Mouse (Mus musculus) heart, embryonic 11.5 days (tissue): ENCODE results near the gene Acad10. TPM values are rescaled to one million over a fixed set of nuclear protein-coding genes. Genes with fewer than 3 reads are reported as not detected.
"Not testable (repeated sequence)": the region's sequence is repeated elsewhere in the genome, so short reads cannot be mapped to it uniquely, and the experiment has no call there.

Experiments
- ATAC-seq: fragments of 200-750 bp; cut with Nextera tagmentation; replicated peaks from 2 replicates; pipeline ENCODE4 v1.8.0; 2017; ENCODE audit warnings: moderate library complexity; ENCODE audit not compliant: insufficient number of reproducible peaks, low FRiP score, low TSS enrichment
- H3K27ac ChIP-seq: fragments of 300-500 bp; sonication (generic); 2 replicates; pipeline ENCODE4 v1.5.1; 2014; ENCODE audit warnings: mild to moderate bottlenecking, low read depth, low read length
- H3K27me3 ChIP-seq: fragments of 300-500 bp; sonication (generic); 2 replicates; pipeline ENCODE4 v1.6.1; 2014; ENCODE audit warnings: mild to moderate bottlenecking, low read length, mixed read lengths; ENCODE audit not compliant: control insufficient read depth, insufficient read depth
- H3K36me3 ChIP-seq: fragments of 300-500 bp; sonication (generic); 2 replicates; pipeline ENCODE4 v1.6.1; 2014; ENCODE audit warnings: mild to moderate bottlenecking, low read length, moderate library complexity, mixed read lengths; ENCODE audit not compliant: control insufficient read depth, insufficient read depth
- H3K4me1 ChIP-seq: fragments of 300-500 bp; sonication (generic); 2 replicates; pipeline ENCODE4 v1.6.1; 2014; ENCODE audit warnings: low read length; ENCODE audit not compliant: control insufficient read depth, insufficient read depth
- H3K4me2 ChIP-seq: fragments of 300-500 bp; sonication (generic); 2 replicates; pipeline ENCODE4 v1.6.1; 2014; ENCODE audit warnings: mild to moderate bottlenecking, moderate library complexity
- H3K4me3 ChIP-seq: fragments of 300-500 bp; sonication (generic); 2 replicates; pipeline ENCODE4 v1.5.1; 2014; ENCODE audit warnings: low read depth, low read length
- H3K9ac ChIP-seq: fragments of 300-500 bp; sonication (generic); 2 replicates; pipeline ENCODE4 v1.6.1; 2014; ENCODE audit warnings: mild to moderate bottlenecking, low read depth, low read length, moderate library complexity
- H3K9me3 ChIP-seq: fragments of 300-500 bp; sonication (generic); replicated peaks from 2 replicates; pipeline ENCODE4 v1.6.1; 2016; ENCODE audit warnings: low read length; ENCODE audit not compliant: control insufficient read depth
- WGBS: fragments of 180-500 bp; shearing (Covaris S2); extraction: QIAGEN DNeasy Blood & Tissue Kit; methylation state at CpG from one replicate; pipeline ENCODE4 v1.1.7; 2014; ENCODE audit not compliant: insufficient replicate concordance; 5-methylcytosine and 5-hydroxymethylcytosine counted together
- polyA plus RNA-seq: library from polyadenylated mRNA; unstranded; fragments of >200 nt; fragmentation: Nextera tagmentation; extraction: Ambion mirVana; gene quantifications from 2 replicates; pipeline ENCODE4 v1.2.1, GENCODE M21; 2014

The Acad10 gene
- polyA plus RNA-seq, 1 experiment from 2014 or later, result 1.1 TPM

- Histone ChIP-seq H3K4me2 (no peak overlapping the region), H3K36me3 (peaks cover 10% of the 10 kb centered on the region), H3K9me3 (no peaks in the 10 kb centered on the region), H3K9ac (no peak overlapping the region), H3K27ac (no peak overlapping the region), H3K27me3 (no peaks in the 10 kb centered on the region), H3K4me3 (no peak overlapping the region), H3K4me1 (peaks cover 7% of the 10 kb centered on the region)
- no peak for ATAC-seq
- WGBS, result 94% methylated on average over 9 of the region's 9 CpGs
These were observed 4.7 kb upstream of the Acad10 start for GRCm38 (mm10) chr5:121664971-121665370.

DNA sequence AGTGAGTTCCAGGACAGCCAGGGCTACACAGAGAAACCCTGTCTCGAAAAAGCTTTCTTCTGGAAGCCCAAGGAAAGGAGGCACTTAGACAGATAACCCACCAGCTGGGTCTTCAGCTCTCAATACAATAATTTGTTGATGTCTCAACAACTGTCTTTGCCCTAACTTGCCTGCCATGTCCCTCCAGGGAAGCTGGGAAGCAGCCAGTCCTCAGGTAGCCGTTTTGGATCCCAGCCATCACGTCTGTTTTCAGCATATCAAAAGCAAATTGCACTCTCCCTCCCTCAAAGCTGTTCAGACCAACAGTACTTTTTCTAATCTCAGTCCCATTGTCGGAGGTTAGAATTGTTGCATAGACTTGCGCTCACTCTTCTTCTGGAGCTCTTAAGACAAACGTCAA is 3.8 kb upstream of the Acad10 start:
- H3K4me1 ChIP-seq, result peaks cover 7% of the 10 kb centered on the region
- peaks cover 7% of the 10 kb centered on the region for H3K36me3 ChIP-seq
- H3K9ac ChIP-seq, result no peak overlapping the region
- ATAC-seq, result no peak
- no peaks in the 10 kb centered on the region for H3K9me3 ChIP-seq
- 85% methylated on average over 6 of the region's 6 CpGs for WGBS
- H3K27me3 ChIP-seq, result no peaks in the 10 kb centered on the region
- H3K4me2 ChIP-seq, result no peak overlapping the region
- H3K4me3 ChIP-seq, result no peak overlapping the region
- H3K27ac ChIP-seq, result no peak overlapping the region

DNA sequence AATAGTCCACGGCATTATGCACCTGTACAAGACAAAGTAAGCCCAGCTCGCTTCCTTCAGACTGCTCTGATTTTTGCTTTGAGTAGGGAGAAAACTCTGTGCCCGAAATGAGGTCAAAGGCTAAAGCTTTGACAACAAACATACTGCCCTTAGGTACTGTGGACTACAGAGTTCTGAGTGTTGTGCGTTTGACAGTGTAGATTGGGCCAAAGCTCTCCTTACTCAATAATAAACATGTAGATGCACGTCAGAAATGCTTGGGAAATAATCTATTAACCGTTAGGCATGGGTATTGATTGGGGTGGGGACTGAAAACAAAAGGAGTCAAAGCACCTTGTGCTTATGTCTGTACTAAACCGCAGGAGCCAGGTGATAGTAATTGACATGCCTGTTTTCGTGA is 3.1 kb upstream of the Acad10 start:
- peaks cover 7% of the 10 kb centered on the region for H3K4me1 ChIP-seq
- H3K27me3 ChIP-seq, result no peaks in the 10 kb centered on the region
- 80% methylated on average over 8 of the region's 8 CpGs for WGBS
- H3K4me2 ChIP-seq, result no peak overlapping the region
- no peak overlapping the region for H3K9ac ChIP-seq
- no peak overlapping the region for H3K27ac ChIP-seq
- H3K9me3 ChIP-seq, result no peaks in the 10 kb centered on the region
- no peak overlapping the region for H3K4me3 ChIP-seq
- no peak for ATAC-seq
- H3K36me3 ChIP-seq, result peaks cover under 1% of the 10 kb centered on the region

DNA sequence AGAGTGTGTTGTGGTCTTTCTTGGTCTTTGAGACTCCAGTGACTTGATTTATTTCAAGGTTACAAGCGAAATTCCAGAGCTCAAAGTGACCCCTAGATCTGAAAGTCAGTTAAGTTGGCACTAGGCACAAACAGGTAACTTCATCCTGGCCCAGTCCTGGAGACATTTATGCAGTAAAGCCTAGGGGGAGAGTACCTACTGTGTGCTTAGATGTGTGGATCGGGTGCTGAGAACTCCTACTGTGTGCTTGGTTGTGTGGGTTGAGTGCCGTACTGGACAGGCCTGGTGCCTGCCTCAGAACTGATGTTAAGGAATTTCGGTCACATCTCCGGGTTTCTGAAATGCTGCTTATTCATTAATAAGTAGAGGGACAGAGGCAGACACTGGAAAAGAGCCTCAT is 1.2 kb upstream of the Acad10 start:
- Histone ChIP-seq H3K9me3 (no peaks in the 10 kb centered on the region), H3K9ac (peak overlapping the region; percentile 87; the same call in 1 of the 2 replicates), H3K4me2 (peak overlapping the region; percentile 76), H3K36me3 (no peaks in the 10 kb centered on the region; the same call in 1 of the 2 replicates), H3K4me1 (peaks cover 7% of the 10 kb centered on the region), H3K4me3 (peak overlapping the region; percentile 90), H3K27ac (no peak overlapping the region), H3K27me3 (no peaks in the 10 kb centered on the region)
- ATAC-seq, result no peak
- WGBS, result 85% methylated on average over 5 of the region's 5 CpGs

GRCm38 (mm10) chr5:121660897-121661254 is 562 bp upstream of the Acad10 start:
- 0% methylated on average over 25 of the region's 26 CpGs for WGBS
- Histone ChIP-seq H3K9ac (peak overlapping the region; percentile 87), H3K9me3 (no peaks in the 10 kb centered on the region), H3K4me1 (peaks cover 7% of the 10 kb centered on the region), H3K4me3 (peak overlapping the region; percentile 90), H3K27me3 (no peaks in the 10 kb centered on the region), H3K36me3 (no peaks in the 10 kb centered on the region; the same call in 1 of the 2 replicates), H3K27ac (peak overlapping the region; percentile 62), H3K4me2 (peak overlapping the region; percentile 76)
- peak; percentile 19; the same call in 1 of the 2 replicates for ATAC-seq

DNA sequence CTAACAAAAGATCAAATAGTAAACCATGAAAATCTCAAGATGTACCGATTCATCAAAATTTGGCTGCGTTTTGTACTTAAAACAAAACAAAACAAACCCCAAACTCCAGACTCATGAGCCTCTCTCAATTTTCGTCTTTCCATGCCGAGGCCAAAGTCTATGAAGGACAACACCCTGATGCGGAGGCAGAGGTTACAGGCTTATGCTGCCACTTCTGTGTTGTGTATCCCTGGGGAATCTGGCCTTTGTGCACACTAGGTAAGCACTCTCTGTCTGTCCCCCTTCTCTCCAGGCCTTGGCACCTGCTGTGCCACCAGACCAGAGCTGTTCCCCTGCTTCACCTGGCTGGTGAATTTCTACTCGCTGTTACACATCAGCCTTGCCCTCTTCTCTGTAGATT is 2.7 kb downstream of the Acad10 start:
- not testable (repeated sequence) for H3K27me3 ChIP-seq, H3K27ac ChIP-seq, H3K9ac ChIP-seq, H3K9me3 ChIP-seq, H3K4me2 ChIP-seq, H3K4me3 ChIP-seq, H3K4me1 ChIP-seq, H3K36me3 ChIP-seq, ATAC-seq
- 87% methylated on average over 6 of the region's 6 CpGs for WGBS

- H3K4me2 ChIP-seq, H3K27ac ChIP-seq, H3K4me1 ChIP-seq, H3K9me3 ChIP-seq, H3K4me3 ChIP-seq, H3K27me3 ChIP-seq, H3K9ac ChIP-seq, H3K36me3 ChIP-seq, ATAC-seq: not testable (repeated sequence)
- WGBS, result 59% methylated on average over 6 of the region's 6 CpGs
These were observed 3.4 kb downstream of the Acad10 start for GRCm38 (mm10) chr5:121656866-121657265.

DNA sequence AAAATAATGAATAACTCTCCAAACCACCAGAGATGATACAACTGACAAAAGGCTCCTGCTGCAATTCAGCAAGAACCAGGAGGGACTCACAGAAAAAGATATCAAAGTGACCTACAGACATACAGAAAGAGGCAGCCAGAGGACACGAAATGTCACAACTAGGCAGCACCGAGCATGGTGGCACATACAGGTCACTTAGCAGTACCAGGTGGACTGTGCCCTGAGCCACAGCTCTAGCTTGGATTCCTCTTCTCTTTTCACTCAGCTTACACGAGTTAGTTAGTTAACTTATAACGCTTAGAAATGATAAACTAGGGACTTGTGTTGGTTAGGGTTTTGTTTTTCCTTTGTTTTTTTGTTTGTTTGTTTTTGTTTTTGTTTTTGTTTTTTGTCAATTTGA is 5.8 kb downstream of the Acad10 start:
- Histone ChIP-seq H3K36me3 (no peaks in the 10 kb centered on the region), H3K4me1 (no peaks in the 10 kb centered on the region), H3K4me2 (no peak overlapping the region), H3K9ac (no peak overlapping the region), H3K9me3 (no peaks in the 10 kb centered on the region), H3K4me3 (no peak overlapping the region), H3K27ac (no peak overlapping the region), H3K27me3 (no peaks in the 10 kb centered on the region)
- 76% methylated on average over 4 of the region's 4 CpGs for WGBS
- ATAC-seq, result no peak

DNA sequence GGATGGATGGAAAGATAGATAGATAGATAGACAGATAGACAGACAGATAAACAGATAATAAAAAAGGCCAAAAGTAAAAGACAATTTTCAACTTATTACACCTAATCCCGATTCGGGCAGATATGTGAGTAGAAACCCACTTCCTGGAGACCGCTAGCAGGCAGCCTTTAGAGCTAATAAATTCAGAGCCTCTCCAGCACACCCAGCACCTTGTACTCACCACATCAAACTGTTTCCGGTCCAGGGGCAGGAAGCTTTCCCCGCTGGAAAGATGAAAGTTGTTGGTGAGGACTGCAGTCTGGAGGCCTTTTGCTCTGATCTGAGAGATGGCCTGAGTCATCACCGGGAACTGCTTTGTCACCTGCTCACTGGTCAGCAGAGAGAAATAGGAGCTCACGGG is 11.2 kb downstream of the Acad10 start:
- ATAC-seq, result no peak
- H3K4me2 ChIP-seq, result no peak overlapping the region
- H3K9me3 ChIP-seq, result no peaks in the 10 kb centered on the region
- H3K9ac ChIP-seq, result no peak overlapping the region
- H3K27ac ChIP-seq, result no peak overlapping the region
- WGBS, result 81% methylated on average over 7 of the region's 7 CpGs
- H3K4me1 ChIP-seq, result no peaks in the 10 kb centered on the region
- H3K36me3 ChIP-seq, result no peaks in the 10 kb centered on the region
- H3K27me3 ChIP-seq, result no peaks in the 10 kb centered on the region
- H3K4me3 ChIP-seq, result no peak overlapping the region
